Mouse (Mus musculus) heart, embryonic 11.5 days (tissue): ENCODE measurements around the gene Rnf8. TPM values are rescaled to one million over a fixed set of nuclear protein-coding genes. Genes with fewer than 3 reads are reported as not detected.
A peak's percentile ranks its signal among the peaks of the same experiment; 100 is the strongest.

Source experiments
- ATAC-seq: fragments of 200-750 bp; cut with Nextera tagmentation; replicated peaks from 2 replicates; pipeline ENCODE4 v1.8.0; 2017; ENCODE audit warnings: moderate library complexity; ENCODE audit not compliant: insufficient number of reproducible peaks, low FRiP score, low TSS enrichment
- H3K27ac ChIP-seq: fragments of 300-500 bp; sonication (generic); 2 replicates; pipeline ENCODE4 v1.5.1; 2014; ENCODE audit warnings: mild to moderate bottlenecking, low read depth, low read length
- H3K27me3 ChIP-seq: fragments of 300-500 bp; sonication (generic); 2 replicates; pipeline ENCODE4 v1.6.1; 2014; ENCODE audit warnings: mild to moderate bottlenecking, low read length, mixed read lengths; ENCODE audit not compliant: control insufficient read depth, insufficient read depth
- H3K36me3 ChIP-seq: fragments of 300-500 bp; sonication (generic); 2 replicates; pipeline ENCODE4 v1.6.1; 2014; ENCODE audit warnings: mild to moderate bottlenecking, low read length, moderate library complexity, mixed read lengths; ENCODE audit not compliant: control insufficient read depth, insufficient read depth
- H3K4me1 ChIP-seq: fragments of 300-500 bp; sonication (generic); 2 replicates; pipeline ENCODE4 v1.6.1; 2014; ENCODE audit warnings: low read length; ENCODE audit not compliant: control insufficient read depth, insufficient read depth
- H3K4me2 ChIP-seq: fragments of 300-500 bp; sonication (generic); 2 replicates; pipeline ENCODE4 v1.6.1; 2014; ENCODE audit warnings: mild to moderate bottlenecking, moderate library complexity
- H3K4me3 ChIP-seq: fragments of 300-500 bp; sonication (generic); 2 replicates; pipeline ENCODE4 v1.5.1; 2014; ENCODE audit warnings: low read depth, low read length
- H3K9ac ChIP-seq: fragments of 300-500 bp; sonication (generic); 2 replicates; pipeline ENCODE4 v1.6.1; 2014; ENCODE audit warnings: mild to moderate bottlenecking, low read depth, low read length, moderate library complexity
- H3K9me3 ChIP-seq: fragments of 300-500 bp; sonication (generic); replicated peaks from 2 replicates; pipeline ENCODE4 v1.6.1; 2016; ENCODE audit warnings: low read length; ENCODE audit not compliant: control insufficient read depth
- WGBS: fragments of 180-500 bp; shearing (Covaris S2); extraction: QIAGEN DNeasy Blood & Tissue Kit; methylation state at CpG from one replicate; pipeline ENCODE4 v1.1.7; 2014; ENCODE audit not compliant: insufficient replicate concordance; 5-methylcytosine and 5-hydroxymethylcytosine counted together
- polyA plus RNA-seq: library from polyadenylated mRNA; unstranded; fragments of >200 nt; fragmentation: Nextera tagmentation; extraction: Ambion mirVana; gene quantifications from 2 replicates; pipeline ENCODE4 v1.2.1, GENCODE M21; 2014

Rnf8 gene
- polyA plus RNA-seq: 61.9 and 66.9 TPM in 2 replicates

GRCm38 (mm10) chr17:29614115-29615023, at the start of gene Rnf8, which contains the start of gene Gm28043:
Gene Rnf8, plus strand, starts transcription at chr17:29614790.
Gene Gm28043, plus strand, starts transcription at chr17:29614876.
- peak; percentile 87 for ATAC-seq
- Histone ChIP-seq H3K4me1 (peaks cover 24% of the 10 kb centered on the region), H3K36me3 (no peaks in the 10 kb centered on the region), H3K9ac (peak within 1 kb of the TSS; percentile 96), H3K4me2 (peak within 1 kb of the TSS; percentile 91), H3K9me3 (no peaks in the 10 kb centered on the region), H3K27ac (peak within 1 kb of the TSS; percentile 93), H3K27me3 (no peaks in the 10 kb centered on the region), H3K4me3 (peak within 1 kb of the TSS; percentile 92)
- 1% methylated on average over 52 of the region's 52 CpGs for WGBS

- no peaks in the 10 kb centered on the region for H3K9me3 ChIP-seq
- 95% methylated on average over 5 of the region's 5 CpGs for WGBS
- H3K27ac ChIP-seq: no peak overlapping the region
- no peak overlapping the region for H3K9ac ChIP-seq
- no peak for ATAC-seq
- no peaks in the 10 kb centered on the region for H3K27me3 ChIP-seq
- no peaks in the 10 kb centered on the region for H3K4me1 ChIP-seq
- H3K4me3 ChIP-seq: no peak overlapping the region
- no peak overlapping the region for H3K4me2 ChIP-seq
- H3K36me3 ChIP-seq: peaks cover 8% of the 10 kb centered on the region
Measured at GRCm38 (mm10) chr17:29565521-29565920, 49.1 kb upstream of the Rnf8 start.

GRCm38 (mm10) chr17:29568435-29568834, 46.2 kb upstream of the Rnf8 start:
- Histone ChIP-seq H3K4me1 (no peaks in the 10 kb centered on the region), H3K36me3 (peaks cover 24% of the 10 kb centered on the region), H3K27me3 (no peaks in the 10 kb centered on the region), H3K4me2 (no peak overlapping the region), H3K4me3 (no peak overlapping the region), H3K27ac (no peak overlapping the region), H3K9ac (no peak overlapping the region), H3K9me3 (no peaks in the 10 kb centered on the region)
- ATAC-seq: no peak
- WGBS: 83% methylated on average over 15 of the region's 15 CpGs

- Histone ChIP-seq H3K9me3 (no peaks in the 10 kb centered on the region), H3K4me1 (no peaks in the 10 kb centered on the region), H3K4me2 (no peak overlapping the region), H3K27ac (no peak overlapping the region), H3K27me3 (no peaks in the 10 kb centered on the region), H3K9ac (no peak overlapping the region), H3K36me3 (peaks cover 24% of the 10 kb centered on the region), H3K4me3 (no peak overlapping the region)
- 82% methylated on average over 6 of the region's 6 CpGs for WGBS
- no peak for ATAC-seq
Measured at GRCm38 (mm10) chr17:29569831-29570230, 44.8 kb upstream of the Rnf8 start.

- ATAC-seq: no peak
- peaks cover 12% of the 10 kb centered on the region for H3K36me3 ChIP-seq
Measured at GRCm38 (mm10) chr17:29579579-29580126, 34.9 kb upstream of the Rnf8 start.

GRCm38 (mm10) chr17:29583569-29583968, 31.0 kb upstream of the Rnf8 start:
- no peak overlapping the region for H3K4me3 ChIP-seq
- H3K36me3 ChIP-seq: peaks cover 14% of the 10 kb centered on the region
- no peaks in the 10 kb centered on the region for H3K9me3 ChIP-seq
- WGBS: 77% methylated on average over 5 of the region's 5 CpGs
- H3K4me2 ChIP-seq: no peak overlapping the region
- H3K9ac ChIP-seq: no peak overlapping the region
- H3K27ac ChIP-seq: no peak overlapping the region
- ATAC-seq: no peak
- H3K4me1 ChIP-seq: no peaks in the 10 kb centered on the region
- H3K27me3 ChIP-seq: no peaks in the 10 kb centered on the region

More at GRCm38 (mm10) chr17:29579579-29580126, 34.9 kb upstream of the Rnf8 start:
- H3K4me1 ChIP-seq: no peaks in the 10 kb centered on the region
- H3K27ac ChIP-seq: no peak overlapping the region
- H3K9me3 ChIP-seq: no peaks in the 10 kb centered on the region
- H3K4me2 ChIP-seq: no peak overlapping the region
- H3K4me3 ChIP-seq: no peak overlapping the region
- WGBS: 72% methylated on average over 4 of the region's 4 CpGs
- no peaks in the 10 kb centered on the region for H3K27me3 ChIP-seq
- H3K9ac ChIP-seq: no peak overlapping the region

GRCm38 (mm10) chr17:29584306-29584705, 30.3 kb upstream of the Rnf8 start:
- Histone ChIP-seq H3K4me1 (peaks cover 4% of the 10 kb centered on the region), H3K9ac (no peak overlapping the region), H3K36me3 (peaks cover 11% of the 10 kb centered on the region), H3K27me3 (no peaks in the 10 kb centered on the region), H3K27ac (no peak overlapping the region), H3K4me3 (no peak overlapping the region), H3K9me3 (no peaks in the 10 kb centered on the region), H3K4me2 (no peak overlapping the region)
- ATAC-seq: no peak
- 69% methylated on average over 5 of the region's 5 CpGs for WGBS

GRCm38 (mm10) chr17:29584737-29585136, 29.9 kb upstream of the Rnf8 start:
- H3K4me3 ChIP-seq: no peak overlapping the region
- peaks cover 7% of the 10 kb centered on the region for H3K36me3 ChIP-seq
- peaks cover 9% of the 10 kb centered on the region for H3K4me1 ChIP-seq
- WGBS: 85% methylated on average over 3 of the region's 3 CpGs
- H3K27me3 ChIP-seq: no peaks in the 10 kb centered on the region
- H3K4me2 ChIP-seq: no peak overlapping the region
- H3K27ac ChIP-seq: no peak overlapping the region
- no peaks in the 10 kb centered on the region for H3K9me3 ChIP-seq
- no peak for ATAC-seq
- no peak overlapping the region for H3K9ac ChIP-seq
